Mouse (Mus musculus) hematopoietic stem cell, adult 5-6 weeks (primary cell): ENCODE results near the gene Cfd. TPM values are rescaled to one million over a fixed set of nuclear protein-coding genes. Genes with fewer than 3 reads are reported as not detected.

Experiments used
- ATAC-seq, 2 experiments: fragments of 125-278 bp in 1 of 2; replicated peaks in 1 of 2; 2 replicates each; pipeline ENCODE4 v1.8.0; 2016 to 2017; ENCODE audit warnings: inconsistent platforms in 2 of 2, mild to moderate bottlenecking in 2 of 2, moderate number of reproducible peaks in 2 of 2, low read depth in 1 of 2, moderate TSS enrichment in 1 of 2; ENCODE audit not compliant: low FRiP score in 2 of 2, poor library complexity in 2 of 2, severe bottlenecking in 2 of 2, insufficient read depth in 1 of 2, low TSS enrichment in 1 of 2
- total RNA-seq: library from RNA; stranded (forward); fragments of 172-1452, 232-1000 nt; gene quantifications from 2 replicates; pipeline ENCODE4 v1.2.3, GENCODE M21; 2017

Cfd gene
- total RNA-seq, 1 experiment from 2014 or later = not detected

GRCm38 (mm10) chr10:79908167-79909091 lies 17.8 kb downstream of the Cfd start, which contains the start of gene Med16:
Gene Med16 (minus strand): TSS chr10:79908923.
- peak; percentile 94 to 97 for ATAC-seq

DNA sequence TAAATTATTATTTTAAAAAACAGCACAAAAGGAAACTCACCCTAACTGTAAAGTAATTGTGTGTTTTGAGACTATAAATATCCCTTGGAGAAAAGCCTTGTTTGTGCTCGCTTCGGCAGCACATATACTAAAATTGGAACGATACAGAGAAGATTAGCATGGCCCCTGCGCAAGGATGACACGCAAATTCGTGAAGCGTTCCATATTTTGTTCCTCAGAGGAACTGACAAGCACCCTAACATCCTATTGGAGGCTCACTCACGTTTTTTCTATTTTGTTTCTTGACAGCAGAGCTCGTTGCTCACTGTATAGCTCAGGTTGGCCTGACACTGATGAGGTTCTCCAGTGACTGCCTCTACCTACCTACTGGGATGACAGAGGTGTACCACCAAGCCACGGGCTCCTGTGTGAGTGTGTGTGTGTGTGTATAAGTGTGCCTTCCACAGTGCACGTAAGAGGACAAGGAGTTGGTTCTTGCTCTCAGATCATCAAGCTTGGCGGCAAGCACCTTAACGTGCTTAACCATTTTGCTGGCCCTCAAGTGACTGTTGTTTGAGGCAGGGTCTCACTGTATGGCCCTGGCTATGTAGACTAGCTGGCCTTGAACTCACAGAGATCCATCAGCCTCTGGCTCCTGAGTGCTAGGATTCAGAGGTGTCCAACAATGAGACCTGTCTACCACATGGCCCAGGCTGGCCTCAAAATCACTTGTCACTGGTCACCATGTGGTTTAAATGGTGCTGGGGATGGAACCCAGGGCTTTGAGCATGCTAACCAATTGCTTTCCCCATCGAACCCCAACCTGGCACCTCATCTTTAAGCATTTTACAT lies 18.7 kb downstream of the Cfd start:
- peak in 1 of 2 experiments; percentile 11; a peak in 1 of 4 replicates for ATAC-seq

DNA sequence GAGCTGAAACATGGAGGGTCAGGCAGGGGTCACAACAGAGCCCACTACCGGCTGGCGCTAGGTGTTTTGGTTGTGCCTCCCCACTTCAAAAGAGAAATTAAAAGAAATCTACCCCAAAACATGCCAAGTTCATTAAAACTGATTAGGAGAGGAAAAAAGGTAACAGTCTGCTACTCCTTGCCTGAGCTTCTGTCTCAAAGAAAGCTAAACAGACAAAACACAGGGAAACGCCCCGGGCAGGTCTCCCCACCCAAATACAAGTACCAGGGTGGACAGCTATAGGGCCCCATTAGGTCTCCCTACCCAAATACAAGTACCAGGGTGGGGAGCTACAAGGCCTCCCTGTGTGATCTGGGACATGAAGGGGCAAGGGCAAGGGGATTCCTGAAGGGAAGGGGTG lies 19.9 kb downstream of the Cfd start, which contains the start of gene Gm26602:
Gm26602 (plus strand) TSS at position 301 of the 400 bp plus-strand sequence.
- ATAC-seq = no peak

- no peak for ATAC-seq
These were observed 21.8 kb downstream of the Cfd start for GRCm38 (mm10) chr10:79912412-79912811.

DNA sequence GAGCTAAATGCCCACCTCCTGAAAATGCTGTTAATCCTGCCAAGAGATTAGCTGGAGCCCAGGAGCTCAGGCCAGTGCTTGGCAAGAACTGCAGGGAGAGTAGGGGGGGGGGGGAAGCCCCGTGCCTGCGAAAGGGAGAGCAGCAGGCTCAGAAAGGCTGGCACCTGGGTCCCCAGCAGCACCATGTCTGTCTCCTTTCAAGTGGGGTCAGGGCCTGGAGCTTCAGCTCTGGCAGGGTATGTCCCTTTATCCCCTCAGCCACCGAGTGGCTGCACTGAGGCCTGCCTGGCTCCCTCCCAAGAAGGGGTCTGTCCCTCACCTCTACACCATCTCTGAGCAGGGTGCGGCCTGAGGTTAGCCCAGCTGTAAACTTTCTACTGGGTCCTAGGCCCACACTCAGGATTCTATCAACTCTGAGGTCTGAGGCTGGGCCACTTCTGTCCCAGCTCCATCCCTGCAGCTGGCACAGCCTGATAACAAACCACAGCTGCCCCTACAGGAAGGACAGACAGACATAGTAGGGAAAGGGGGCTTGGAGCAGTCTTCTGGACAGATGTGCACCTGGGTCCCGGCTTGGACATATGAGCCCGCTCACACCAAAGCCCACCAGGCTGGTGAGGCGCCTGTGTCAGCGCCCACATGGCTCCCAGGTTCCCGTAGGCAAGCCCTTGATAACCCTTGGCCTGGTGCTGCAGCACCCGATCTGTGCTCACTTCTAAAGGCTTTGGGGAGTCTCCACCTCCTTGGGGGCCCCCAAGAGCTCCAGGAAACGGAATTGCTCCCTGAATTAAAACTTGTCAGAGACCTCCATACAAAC lies 23.7 kb downstream of the Cfd start:
- peak; percentile 6 to 8; a peak in 1 of 4 replicates for ATAC-seq

DNA sequence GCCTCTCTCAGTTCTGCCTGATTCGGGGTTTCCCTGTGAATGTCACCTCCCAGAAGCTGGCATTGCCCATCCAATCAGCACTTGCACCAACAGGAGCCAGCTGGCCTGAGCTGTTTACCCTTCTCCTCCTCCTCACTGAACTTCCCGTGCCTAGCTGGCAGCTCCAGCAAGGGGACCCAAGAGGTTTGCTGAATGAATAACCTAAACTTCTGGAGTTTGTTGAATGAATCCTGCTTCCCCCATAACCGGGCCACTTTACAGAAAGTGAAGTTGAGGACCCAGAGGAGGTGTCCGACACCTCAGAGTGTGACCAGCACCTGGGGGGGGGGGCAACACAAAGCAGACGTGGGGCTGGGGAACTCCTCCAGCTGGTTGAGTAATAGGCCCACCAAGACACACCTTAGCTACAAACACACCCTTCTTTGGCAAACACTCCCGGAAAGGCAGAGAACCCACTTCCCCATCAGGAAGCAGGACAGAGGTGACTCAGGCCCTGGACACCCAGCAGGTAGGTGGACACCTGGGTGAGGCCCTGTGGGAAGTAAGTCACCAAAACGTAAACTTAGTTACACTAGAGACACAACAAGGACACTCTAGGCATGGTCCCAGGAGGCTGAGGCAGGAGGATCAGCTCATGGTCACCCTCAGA lies 24.4 kb downstream of the Cfd start:
- peak in 1 of 2 experiments; percentile 20; a peak in 1 of 4 replicates for ATAC-seq

- no peak for ATAC-seq
These were observed 25.4 kb downstream of the Cfd start for GRCm38 (mm10) chr10:79916081-79916480.

GRCm38 (mm10) chr10:79916808-79917531 lies 26.3 kb downstream of the Cfd start, which contains the start of gene Kiss1r:
Gene Kiss1r (plus strand): TSS chr10:79916971.
- peak; percentile 63 to 66 for ATAC-seq

DNA sequence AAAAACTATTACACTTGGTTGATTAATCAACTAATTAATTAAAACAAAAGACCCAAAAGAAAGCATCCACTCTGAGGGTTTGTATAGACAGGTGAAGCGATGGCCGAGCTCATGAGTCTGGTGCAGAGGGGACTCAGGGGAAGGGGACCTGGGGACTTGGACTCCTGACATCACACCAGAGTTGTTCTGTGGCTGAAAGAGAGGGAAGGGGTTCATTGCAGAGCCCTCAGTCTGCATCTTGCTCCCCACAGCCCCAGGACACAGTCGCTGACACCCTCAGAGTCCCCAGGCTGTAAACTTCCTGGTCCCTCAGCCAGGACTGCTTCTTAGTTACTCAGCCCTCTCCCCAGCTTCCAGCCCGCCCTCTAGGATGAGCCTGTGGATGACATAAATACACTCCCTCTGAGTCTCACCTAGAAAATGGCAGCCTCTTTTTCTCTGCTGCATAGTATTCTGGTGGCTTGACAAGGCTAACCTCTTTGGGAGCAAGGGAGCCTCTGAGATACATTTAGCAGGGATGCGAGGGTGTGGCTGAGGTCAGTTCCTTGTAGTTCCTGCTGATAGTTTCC lies 27.0 kb downstream of the Cfd start:
- no peak for ATAC-seq

DNA sequence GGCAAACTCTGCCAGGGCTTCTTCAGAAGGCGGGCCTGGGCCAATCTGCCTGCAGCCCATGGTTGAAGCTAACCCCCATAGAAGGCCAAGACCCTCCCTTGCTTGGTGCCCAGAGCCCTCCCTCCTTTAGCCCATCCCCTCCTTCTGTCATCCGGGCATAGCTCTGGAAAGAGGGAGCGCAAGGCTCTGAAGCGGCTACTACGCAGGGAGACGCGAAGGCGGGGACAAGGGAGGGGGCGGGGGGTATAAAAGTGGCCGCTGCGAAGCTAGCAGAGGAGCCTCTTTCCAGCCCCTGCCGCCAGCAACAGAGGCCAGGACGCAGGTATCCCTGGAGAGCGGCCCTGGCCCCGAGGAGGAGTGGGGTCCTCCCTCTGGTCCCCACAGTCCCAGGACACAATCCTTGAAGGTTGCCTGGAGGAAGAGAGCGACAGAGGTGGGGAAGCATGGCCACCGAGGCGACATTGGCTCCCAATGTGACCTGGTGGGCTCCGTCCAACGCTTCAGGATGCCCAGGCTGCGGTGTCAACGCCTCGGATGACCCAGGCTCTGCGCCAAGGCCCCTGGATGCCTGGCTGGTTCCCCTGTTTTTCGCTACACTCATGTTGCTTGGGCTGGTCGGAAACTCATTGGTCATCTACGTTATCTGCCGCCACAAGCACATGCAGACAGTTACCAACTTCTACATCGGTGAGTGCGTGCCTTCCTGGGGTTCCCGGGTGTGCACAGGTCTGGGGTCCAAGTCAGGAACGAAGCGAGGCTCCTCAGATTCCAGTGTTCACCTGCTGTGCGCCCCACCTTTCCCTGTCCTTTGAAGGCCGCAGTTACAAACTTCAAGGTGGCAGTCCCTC lies 27.8 kb downstream of the Cfd start:
- ATAC-seq = no peak

- no peak for ATAC-seq
These were observed 28.7 kb downstream of the Cfd start for GRCm38 (mm10) chr10:79919251-79919849.

DNA sequence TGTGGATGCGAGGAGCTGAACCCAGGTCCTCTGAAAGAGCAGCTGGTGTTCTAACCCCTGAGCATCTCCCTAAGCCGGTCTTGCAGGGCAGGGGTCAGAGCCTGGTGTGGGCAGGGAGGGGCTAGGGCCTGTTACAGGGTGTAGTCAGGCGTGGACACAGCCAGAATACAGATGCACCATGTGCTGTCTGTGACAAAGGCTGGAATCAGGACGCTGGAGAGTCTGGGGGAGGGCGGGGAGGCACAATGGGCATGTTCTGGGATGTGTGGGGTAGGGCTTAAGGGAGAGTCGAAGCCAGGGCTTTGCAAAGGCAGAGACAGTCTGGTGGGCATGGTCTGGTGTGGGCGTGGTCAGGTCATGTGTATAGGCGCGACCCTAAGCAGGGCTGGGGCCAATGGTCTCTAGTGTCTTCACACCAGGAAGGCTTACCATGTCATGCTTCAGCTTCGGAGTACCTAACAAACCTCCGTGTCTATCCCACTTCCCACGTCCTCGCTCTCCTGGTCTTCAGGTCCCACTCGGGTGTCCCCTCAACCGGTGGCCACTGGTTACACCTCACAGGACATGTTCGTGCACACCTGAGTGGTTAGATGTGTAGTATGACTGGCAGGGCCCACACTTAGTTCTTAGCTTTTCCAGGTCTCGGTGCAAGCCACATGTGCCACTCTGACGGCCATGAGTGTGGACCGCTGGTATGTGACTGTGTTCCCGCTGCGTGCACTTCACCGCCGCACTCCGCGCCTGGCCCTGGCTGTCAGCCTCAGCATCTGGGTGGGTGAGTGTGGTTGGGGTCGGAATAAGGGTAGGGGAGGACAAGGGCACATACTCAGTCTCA lies 29.6 kb downstream of the Cfd start:
- ATAC-seq = no peak

- ATAC-seq = no peak
These were observed 30.4 kb downstream of the Cfd start, which contains the start of gene R3hdm4 for GRCm38 (mm10) chr10:79920958-79921535. Gene R3hdm4 (minus strand): TSS chr10:79921208.

DNA sequence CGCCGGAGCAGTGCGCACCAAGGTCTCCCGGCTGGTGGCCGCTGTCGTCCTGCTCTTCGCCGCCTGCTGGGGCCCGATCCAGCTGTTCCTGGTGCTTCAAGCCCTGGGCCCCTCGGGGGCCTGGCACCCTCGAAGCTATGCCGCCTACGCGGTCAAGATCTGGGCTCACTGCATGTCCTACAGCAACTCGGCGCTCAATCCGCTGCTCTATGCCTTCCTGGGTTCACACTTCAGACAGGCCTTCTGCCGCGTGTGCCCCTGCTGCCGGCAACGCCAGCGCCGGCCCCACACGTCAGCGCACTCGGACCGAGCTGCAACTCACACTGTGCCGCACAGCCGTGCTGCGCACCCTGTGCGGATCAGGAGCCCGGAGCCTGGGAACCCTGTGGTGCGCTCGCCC lies 30.9 kb downstream of the Cfd start:
- no peak for ATAC-seq
